Mouse (Mus musculus) forebrain, embryonic 15.5 days (tissue): ENCODE data around the gene Zfp428. TPM values are rescaled to one million over a fixed set of nuclear protein-coding genes. Genes with fewer than 3 reads are reported as not detected.
"Not testable (repeated sequence)": the region's sequence is repeated elsewhere in the genome, so short reads cannot be mapped to it uniquely, and the experiment has no call there.

ENCODE experiments used
- ATAC-seq: fragments of 200-750 bp; cut with Nextera tagmentation; replicated peaks from 2 replicates; pipeline ENCODE4 v1.8.0; 2017; ENCODE audit warnings: mild to moderate bottlenecking, moderate TSS enrichment, moderate library complexity
- H3K27ac ChIP-seq: fragments of 300-500 bp; sonication (generic); replicated peaks from 2 replicates; pipeline ENCODE4 v1.5.1; 2015; ENCODE audit warnings: mild to moderate bottlenecking, inconsistent platforms
- H3K27me3 ChIP-seq: fragments of 300-500 bp; sonication (generic); 2 replicates; pipeline ENCODE4 v1.6.1; 2015; ENCODE audit warnings: inconsistent platforms
- H3K36me3 ChIP-seq: fragments of 300-500 bp; sonication (generic); 2 replicates; pipeline ENCODE4 v1.6.1; 2015; ENCODE audit warnings: mild to moderate bottlenecking, inconsistent platforms
- H3K4me1 ChIP-seq: fragments of 300-500 bp; sonication (generic); 2 replicates; pipeline ENCODE4 v1.6.1; 2015; ENCODE audit warnings: inconsistent platforms
- H3K4me2 ChIP-seq: fragments of 300-500 bp; sonication (generic); replicated peaks from 2 replicates; pipeline ENCODE4 v1.6.1; 2015; ENCODE audit warnings: mild to moderate bottlenecking, inconsistent platforms
- H3K4me3 ChIP-seq: fragments of 300-500 bp; sonication (generic); 2 replicates; pipeline ENCODE4 v1.5.1; 2015; ENCODE audit warnings: mild to moderate bottlenecking, inconsistent platforms
- H3K9ac ChIP-seq: fragments of 300-500 bp; sonication (generic); replicated peaks from 2 replicates; pipeline ENCODE4 v1.6.1; 2015; ENCODE audit warnings: mild to moderate bottlenecking, inconsistent platforms
- H3K9me3 ChIP-seq: fragments of 300-500 bp; sonication (generic); 2 replicates; pipeline ENCODE4 v1.6.1; 2016; ENCODE audit warnings: inconsistent platforms
- WGBS: fragments of 180-500 bp; shearing (Covaris S2); methylation state at CpG from one replicate; pipeline ENCODE4 v1.1.7; 2015; ENCODE audit warnings: mixed read lengths; 5-methylcytosine and 5-hydroxymethylcytosine counted together
- polyA plus RNA-seq: library from polyadenylated mRNA; unstranded; fragments of >200 nt; fragmentation: Nextera tagmentation; extraction: Ambion mirVana; gene quantifications from 2 replicates; pipeline ENCODE4 v1.2.1, GENCODE M21; 2015

Zfp428 gene
- polyA plus RNA-seq, 1 experiment from 2014 or later = 296 TPM

- peak overlapping the region; percentile 84 for H3K27ac ChIP-seq
- peaks cover 67% of the 10 kb centered on the region for H3K4me1 ChIP-seq
- no peaks in the 10 kb centered on the region for H3K27me3 ChIP-seq
- peak overlapping the region; percentile 79 for H3K4me2 ChIP-seq
- H3K4me3 ChIP-seq = peak overlapping the region; percentile 85
- H3K9me3 ChIP-seq = no peaks in the 10 kb centered on the region
- 2% methylated on average over 18 of the region's 38 CpGs for WGBS
- peak overlapping the region; percentile 92 for H3K9ac ChIP-seq
- no peak; the same call in 1 of the 2 replicates for ATAC-seq
- H3K36me3 ChIP-seq = no peaks in the 10 kb centered on the region
Observed at GRCm38 (mm10) chr7:24482208-24483020, 24.4 kb upstream of the Zfp428 start.

GRCm38 (mm10) chr7:24483291-24483690, 23.5 kb upstream of the Zfp428 start:
- H3K4me1 ChIP-seq = peaks cover 76% of the 10 kb centered on the region

GRCm38 (mm10) chr7:24485481-24485880, 21.3 kb upstream of the Zfp428 start:
- Histone ChIP-seq H3K36me3 (peaks cover 11% of the 10 kb centered on the region), H3K4me2 (peak overlapping the region; percentile 79), H3K9me3 (no peaks in the 10 kb centered on the region), H3K4me1 (peaks cover 71% of the 10 kb centered on the region), H3K4me3 (peak overlapping the region; percentile 32), H3K9ac (peak overlapping the region; percentile 52; the same call in 1 of the 2 replicates), H3K27me3 (no peaks in the 10 kb centered on the region), H3K27ac (peak overlapping the region; percentile 80)
- ATAC-seq = no peak
- 72% methylated on average over 9 of the region's 9 CpGs for WGBS

More at GRCm38 (mm10) chr7:24483291-24483690, 23.5 kb upstream of the Zfp428 start:
- peak overlapping the region; percentile 92 for H3K9ac ChIP-seq
- H3K36me3 ChIP-seq, H3K27me3 ChIP-seq, H3K27ac ChIP-seq, H3K9me3 ChIP-seq, ATAC-seq: not testable (repeated sequence)
- H3K4me3 ChIP-seq = peak overlapping the region; percentile 85
- 49% methylated on average over 6 of the region's 6 CpGs for WGBS
- peak overlapping the region; percentile 79 for H3K4me2 ChIP-seq

GRCm38 (mm10) chr7:24486654-24487130, 20.1 kb upstream of the Zfp428 start:
- ATAC-seq = peak; percentile 51
- H3K4me2 ChIP-seq = peak overlapping the region; percentile 79
- H3K4me1 ChIP-seq = peaks cover 61% of the 10 kb centered on the region
- no peaks in the 10 kb centered on the region for H3K27me3 ChIP-seq
- WGBS = 25% methylated on average over 9 of the region's 9 CpGs
- H3K36me3 ChIP-seq = peaks cover 11% of the 10 kb centered on the region
- peak overlapping the region; percentile 32 for H3K4me3 ChIP-seq
- H3K9me3 ChIP-seq = no peaks in the 10 kb centered on the region
- H3K9ac ChIP-seq = peak overlapping the region; percentile 52
- peak overlapping the region; percentile 80 for H3K27ac ChIP-seq

- 3% methylated on average over 3 of the region's 3 CpGs for WGBS
- Histone ChIP-seq H3K4me1 (peaks cover 61% of the 10 kb centered on the region), H3K4me2 (peak overlapping the region; percentile 79), H3K9me3 (no peaks in the 10 kb centered on the region), H3K4me3 (peak overlapping the region; percentile 32; the same call in 1 of the 2 replicates), H3K9ac (0 out of 2 replicates have a peak overlapping the region, but pooled peaks have one; percentile 40), H3K36me3 (peaks cover 11% of the 10 kb centered on the region), H3K27ac (peak overlapping the region; percentile 80), H3K27me3 (no peaks in the 10 kb centered on the region)
- ATAC-seq = no peak
Observed at GRCm38 (mm10) chr7:24487403-24487802, 19.4 kb upstream of the Zfp428 start.

GRCm38 (mm10) chr7:24488303-24488702, 18.5 kb upstream of the Zfp428 start:
- H3K9ac ChIP-seq = no peak overlapping the region
- WGBS = 86% methylated on average over 8 of the region's 8 CpGs
- no peak overlapping the region for H3K4me3 ChIP-seq
- H3K36me3 ChIP-seq = peaks cover 11% of the 10 kb centered on the region
- ATAC-seq = no peak
- H3K27ac ChIP-seq = peak overlapping the region; percentile 11; the same call in 1 of the 2 replicates
- peaks cover 55% of the 10 kb centered on the region for H3K4me1 ChIP-seq
- no peak overlapping the region for H3K4me2 ChIP-seq
- H3K9me3 ChIP-seq = no peaks in the 10 kb centered on the region
- no peaks in the 10 kb centered on the region for H3K27me3 ChIP-seq

GRCm38 (mm10) chr7:24499856-24500577, 6.8 kb upstream of the Zfp428 start:
- Histone ChIP-seq H3K27ac (no peak overlapping the region), H3K4me1 (peaks cover 17% of the 10 kb centered on the region), H3K4me2 (0 out of 2 replicates have a peak overlapping the region, but pooled peaks have one; percentile 10), H3K9me3 (no peaks in the 10 kb centered on the region), H3K36me3 (peaks cover 38% of the 10 kb centered on the region), H3K9ac (no peak overlapping the region), H3K4me3 (no peak overlapping the region), H3K27me3 (no peaks in the 10 kb centered on the region)
- WGBS = 24% methylated on average over 43 of the region's 43 CpGs
- ATAC-seq = no peak

GRCm38 (mm10) chr7:24500929-24501328, 5.9 kb upstream of the Zfp428 start:
- no peak overlapping the region for H3K4me2 ChIP-seq
- H3K27ac ChIP-seq = no peak overlapping the region
- H3K4me3 ChIP-seq = no peak overlapping the region
- peaks cover 38% of the 10 kb centered on the region for H3K36me3 ChIP-seq
- H3K9me3 ChIP-seq = no peaks in the 10 kb centered on the region
- no peak for ATAC-seq
- H3K9ac ChIP-seq = no peak overlapping the region
- H3K4me1 ChIP-seq = peaks cover 26% of the 10 kb centered on the region
- 45% methylated on average over 7 of the region's 7 CpGs for WGBS
- H3K27me3 ChIP-seq = no peaks in the 10 kb centered on the region

- no peaks in the 10 kb centered on the region for H3K27me3 ChIP-seq
- WGBS = 58% methylated on average over 21 of the region's 21 CpGs
- no peak overlapping the region for H3K4me2 ChIP-seq
- no peaks in the 10 kb centered on the region for H3K9me3 ChIP-seq
- ATAC-seq = no peak
- H3K4me1 ChIP-seq = peaks cover 31% of the 10 kb centered on the region
- H3K9ac ChIP-seq = no peak overlapping the region
- peaks cover 38% of the 10 kb centered on the region for H3K36me3 ChIP-seq
- no peak overlapping the region for H3K27ac ChIP-seq
- no peak overlapping the region for H3K4me3 ChIP-seq
Observed at GRCm38 (mm10) chr7:24501492-24501891, 5.3 kb upstream of the Zfp428 start.

- Histone ChIP-seq H3K27ac (peak overlapping the region; percentile 100; the same call in 1 of the 2 replicates), H3K4me3 (no peak overlapping the region), H3K4me2 (no peak overlapping the region), H3K27me3 (no peaks in the 10 kb centered on the region), H3K36me3 (peaks cover 38% of the 10 kb centered on the region), H3K4me1 (peaks cover 39% of the 10 kb centered on the region), H3K9me3 (no peaks in the 10 kb centered on the region), H3K9ac (no peak overlapping the region)
- 27% methylated on average over 10 of the region's 10 CpGs for WGBS
- no peak for ATAC-seq
Observed at GRCm38 (mm10) chr7:24504004-24504403, 2.8 kb upstream of the Zfp428 start.

GRCm38 (mm10) chr7:24504868-24505267, 1.9 kb upstream of the Zfp428 start:
- 29% methylated on average over 4 of the region's 4 CpGs for WGBS
- Histone ChIP-seq H3K9ac (no peak overlapping the region), H3K4me1 (peaks cover 44% of the 10 kb centered on the region), H3K27ac (peak overlapping the region; percentile 100), H3K4me3 (no peak overlapping the region), H3K9me3 (no peaks in the 10 kb centered on the region), H3K36me3 (peaks cover 35% of the 10 kb centered on the region), H3K4me2 (no peak overlapping the region), H3K27me3 (no peaks in the 10 kb centered on the region)
- no peak for ATAC-seq
